Mouse (Mus musculus) left cerebral cortex, postnatal 10 days (tissue): Measurements from ENCODE around the gene Lsm7. TPM values are rescaled to one million over a fixed set of nuclear protein-coding genes. Genes with fewer than 3 reads are reported as not detected.
A peak's percentile ranks its signal among the peaks of the same experiment; 100 is the strongest.

Source experiments
- DNase-seq, 2 experiments: peaks; one replicate each; pipeline ENCODE4 v3.0.0; 2021 to 2022; ENCODE audit warnings: low spot score in 2 of 2, mixed read lengths in 1 of 2; ENCODE audit errors: extremely low spot score in 1 of 2
- intact Hi-C: fragments of 180-260 bp; cut with DNase I; formaldehyde crosslinking; loops from one replicate; pipeline ENCODE4 v1.15.1; 2025
- total RNA-seq, 2 experiments: library from RNA; stranded (reverse); gene quantifications; 2 replicates each; pipeline ENCODE4 v1.2.3; 2021

Gene Lsm7
- total RNA-seq, 2 experiments from 2014 or later, result 51.1 to 57.3 TPM

- intact Hi-C loops, result loop anchor here (2.0 kb wide), 1 partner anchor 58 kb away; no protein-coding TSS in a partner anchor
Observed at GRCm38 (mm10) chr10:80880901-80881300, 25.9 kb upstream of the Lsm7 start.

GRCm38 (mm10) chr10:80880131-80880641 lies 25.2 kb upstream of the Lsm7 start:
- DNase-seq, result peak; percentile 48 to 67
- intact Hi-C loops, result loop anchor here (2.0 kb wide), 1 partner anchor 57 kb away; no protein-coding TSS in a partner anchor

More at GRCm38 (mm10) chr10:80880901-80881300, 25.9 kb upstream of the Lsm7 start:
- no peak for DNase-seq

- DNase-seq, result no peak
- intact Hi-C loops, result loop anchor here (5.0 kb wide), 2 partner anchors 69 to 129 kb away; partner anchors contain the start of gene Amh
Observed at GRCm38 (mm10) chr10:80876594-80876993, 21.6 kb upstream of the Lsm7 start.

- intact Hi-C loops, result loop anchor here (5.0 kb wide), 2 partner anchors 69 to 129 kb away; partner anchors contain the start of gene Amh
Observed at GRCm38 (mm10) chr10:80876028-80876427, 21.0 kb upstream of the Lsm7 start.

GRCm38 (mm10) chr10:80874035-80874434 lies 19.0 kb upstream of the Lsm7 start:
- intact Hi-C loops, result no loop called here
- no peak for DNase-seq

More at GRCm38 (mm10) chr10:80876028-80876427, 21.0 kb upstream of the Lsm7 start:
- no peak for DNase-seq

- intact Hi-C loops, result no loop called here
- no peak for DNase-seq
Observed at GRCm38 (mm10) chr10:80871581-80871980, 16.6 kb upstream of the Lsm7 start, which contains the start of gene Tmprss9. Tmprss9 (plus strand) TSS chr10:80871848.

GRCm38 (mm10) chr10:80870993-80871392 lies 16.0 kb upstream of the Lsm7 start:
- no peak for DNase-seq
- intact Hi-C loops, result no loop called here

GRCm38 (mm10) chr10:80864446-80864845 lies 9.4 kb upstream of the Lsm7 start:
- DNase-seq, result no peak
- intact Hi-C loops, result no loop called here

- DNase-seq, result no peak
- intact Hi-C loops, result no loop called here
Observed at GRCm38 (mm10) chr10:80862305-80862704, 7.3 kb upstream of the Lsm7 start.

- DNase-seq, result no peak
- intact Hi-C loops, result no loop called here
Observed at GRCm38 (mm10) chr10:80858350-80858935, 3.4 kb upstream of the Lsm7 start.

GRCm38 (mm10) chr10:80857848-80858247 lies 2.8 kb upstream of the Lsm7 start:
- DNase-seq, result no peak
- intact Hi-C loops, result no loop called here

GRCm38 (mm10) chr10:80857386-80857785 lies 2.4 kb upstream of the Lsm7 start:
- DNase-seq, result no peak
- intact Hi-C loops, result no loop called here

- DNase-seq, result no peak
- intact Hi-C loops, result no loop called here
Observed at GRCm38 (mm10) chr10:80856908-80857307, 1.9 kb upstream of the Lsm7 start.

GRCm38 (mm10) chr10:80856267-80856666 lies 1.3 kb upstream of the Lsm7 start:
- peak in 1 of 2 experiments; percentile 63 for DNase-seq
- intact Hi-C loops, result no loop called here

GRCm38 (mm10) chr10:80855749-80856073 lies 702 bp upstream of the Lsm7 start:
- intact Hi-C loops, result no loop called here

GRCm38 (mm10) chr10:80848571-80848970 lies 6.4 kb downstream of the Lsm7 start:
- intact Hi-C loops, result no loop called here
- peak in 1 of 2 experiments; percentile 74 for DNase-seq

More at GRCm38 (mm10) chr10:80855749-80856073, 702 bp upstream of the Lsm7 start:
- DNase-seq, result no peak

- DNase-seq, result no peak
Observed at GRCm38 (mm10) chr10:80845732-80846131, 9.3 kb downstream of the Lsm7 start.

GRCm38 (mm10) chr10:80845055-80845693 lies 9.8 kb downstream of the Lsm7 start:
- intact Hi-C loops, result no loop called here
- DNase-seq, result no peak

More at GRCm38 (mm10) chr10:80845732-80846131, 9.3 kb downstream of the Lsm7 start:
- intact Hi-C loops, result no loop called here

- intact Hi-C loops, result no loop called here
- peak in 1 of 2 experiments; percentile 78 for DNase-seq
Observed at GRCm38 (mm10) chr10:80843931-80844547, 11.0 kb downstream of the Lsm7 start, which contains the start of gene Lingo3. Lingo3 (minus strand) TSS chr10:80844039.
